Mouse (Mus musculus) intestine, embryonic 14.5 days (tissue): Measurements from ENCODE around the gene Cadm2. TPM values are rescaled to one million over a fixed set of nuclear protein-coding genes. Genes with fewer than 3 reads are reported as not detected.

Experiments used
- ATAC-seq: fragments of 200-750 bp; cut with Nextera tagmentation; replicated peaks from 2 replicates; pipeline ENCODE4 v1.8.0; 2017; ENCODE audit warnings: low read depth, moderate number of reproducible peaks, moderate TSS enrichment, moderate library complexity; ENCODE audit not compliant: low FRiP score, low TSS enrichment
- DNase-seq: peaks from one replicate; pipeline ENCODE4 v3.0.0-alpha.2; 2018; ENCODE audit warnings: low spot score
- H3K27ac ChIP-seq: fragments of 300-500 bp; sonication (generic); 2 replicates; pipeline ENCODE4 v1.5.1; 2014; ENCODE audit warnings: low read depth, mild to moderate bottlenecking, control low read depth
- H3K27me3 ChIP-seq: fragments of 300-500 bp; sonication (generic); replicated peaks from 2 replicates; pipeline ENCODE4 v1.6.1; 2014; ENCODE audit warnings: low read length, control low read depth; ENCODE audit not compliant: control insufficient read depth, insufficient read depth
- H3K36me3 ChIP-seq: fragments of 300-500 bp; sonication (generic); 2 replicates; pipeline ENCODE4 v1.6.1; 2014; ENCODE audit warnings: low read length, control low read depth; ENCODE audit not compliant: control insufficient read depth, insufficient read depth
- H3K4me1 ChIP-seq: fragments of 300-500 bp; sonication (generic); replicated peaks from 2 replicates; pipeline ENCODE4 v1.6.1; 2014; ENCODE audit warnings: low read length, control low read depth, mixed read lengths; ENCODE audit not compliant: control insufficient read depth, insufficient read depth
- H3K4me2 ChIP-seq: fragments of 300-500 bp; sonication (generic); 2 replicates; pipeline ENCODE4 v1.6.1; 2014; ENCODE audit warnings: low read length
- H3K4me3 ChIP-seq: fragments of 300-500 bp; sonication (generic); 2 replicates; pipeline ENCODE4 v1.5.1; 2014; ENCODE audit warnings: low read depth, low read length, control low read depth, mixed read lengths
- H3K9ac ChIP-seq: fragments of 300-500 bp; sonication (generic); 2 replicates; pipeline ENCODE4 v1.6.1; 2014; ENCODE audit warnings: mild to moderate bottlenecking, low read length
- H3K9me3 ChIP-seq: fragments of 300-500 bp; sonication (generic); 2 replicates; pipeline ENCODE4 v1.6.1; 2016; ENCODE audit warnings: low read length, control low read depth; ENCODE audit not compliant: control insufficient read depth
- WGBS: fragments of 180-500 bp; shearing (Covaris S2); extraction: QIAGEN DNeasy Blood & Tissue Kit; methylation state at CpG from one replicate; pipeline ENCODE4 v1.1.7; 2014; 5-methylcytosine and 5-hydroxymethylcytosine counted together
- polyA plus RNA-seq: library from polyadenylated mRNA; unstranded; fragments of >200 nt; fragmentation: Nextera tagmentation; extraction: Ambion mirVana; gene quantifications from 2 replicates; pipeline ENCODE4 v1.2.1, GENCODE M21; 2014

Gene Cadm2
- polyA plus RNA-seq, 1 experiment from 2014 or later: 0.91 TPM

DNA sequence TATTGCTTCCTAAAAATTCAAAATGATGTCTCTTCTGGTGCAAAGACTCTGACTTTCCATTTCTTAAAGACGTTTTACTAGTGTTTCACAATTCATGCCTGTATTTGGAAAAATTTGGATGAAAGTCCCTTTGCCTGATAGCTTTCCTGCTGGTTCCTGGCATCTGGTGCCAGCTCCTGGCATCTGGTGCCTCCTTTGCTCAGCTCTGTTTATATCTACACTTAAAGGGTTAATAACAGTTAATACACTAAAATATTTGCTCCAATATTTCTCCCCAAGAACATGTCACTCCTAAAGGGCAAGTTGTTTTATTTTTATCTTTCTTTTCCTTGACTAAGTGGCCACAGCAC, 969.7 kb downstream of the Cadm2 start:
- 79% methylated on average over 1 of the region's 1 CpGs for WGBS
- Histone ChIP-seq H3K36me3 (no peaks in the 10 kb centered on the region), H3K4me1 (no peaks in the 10 kb centered on the region), H3K4me3 (no peak overlapping the region), H3K9ac (no peak overlapping the region), H3K9me3 (no peaks in the 10 kb centered on the region), H3K4me2 (no peak overlapping the region), H3K27me3 (no peaks in the 10 kb centered on the region), H3K27ac (no peak overlapping the region)
- no peak for DNase-seq
- ATAC-seq: no peak

DNA sequence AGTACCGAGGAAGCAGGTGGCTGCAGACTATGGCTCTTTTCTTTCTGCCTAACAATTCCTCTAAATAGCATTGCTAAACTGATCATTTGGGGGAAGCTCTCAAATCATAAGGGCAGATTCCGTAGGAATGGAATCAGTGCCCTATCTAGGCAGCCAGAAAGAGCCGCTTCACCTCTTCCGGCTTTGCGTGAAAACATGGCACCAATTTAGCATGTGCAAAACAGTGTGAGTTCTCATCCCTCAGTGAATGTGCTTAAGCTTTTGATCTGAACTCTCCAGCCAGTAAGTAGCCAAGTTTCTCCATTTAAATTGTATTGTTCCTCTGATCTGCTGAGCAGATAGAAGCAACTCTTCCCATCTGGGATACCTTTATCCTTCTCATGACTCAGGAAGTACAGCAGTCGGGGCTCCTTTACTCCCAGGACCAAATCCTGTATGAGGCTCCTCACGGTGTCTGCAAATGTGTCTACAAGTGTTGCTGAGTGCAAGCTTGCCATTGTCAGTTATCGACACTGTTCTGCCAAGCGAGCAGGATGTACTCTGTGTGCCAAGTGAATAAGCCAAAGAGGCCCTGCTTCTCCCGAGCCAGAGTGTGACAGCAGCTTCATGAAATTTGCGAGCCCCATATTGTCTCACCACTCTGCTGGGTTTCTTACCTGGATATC, 970.2 kb downstream of the Cadm2 start:
- Histone ChIP-seq H3K9me3 (no peaks in the 10 kb centered on the region), H3K9ac (no peak overlapping the region), H3K27me3 (no peaks in the 10 kb centered on the region), H3K27ac (no peak overlapping the region), H3K4me3 (no peak overlapping the region), H3K36me3 (no peaks in the 10 kb centered on the region), H3K4me1 (no peaks in the 10 kb centered on the region), H3K4me2 (no peak overlapping the region)
- 88% methylated on average over 11 of the region's 11 CpGs for WGBS
- ATAC-seq (no peak), DNase-seq (no peak)

DNA sequence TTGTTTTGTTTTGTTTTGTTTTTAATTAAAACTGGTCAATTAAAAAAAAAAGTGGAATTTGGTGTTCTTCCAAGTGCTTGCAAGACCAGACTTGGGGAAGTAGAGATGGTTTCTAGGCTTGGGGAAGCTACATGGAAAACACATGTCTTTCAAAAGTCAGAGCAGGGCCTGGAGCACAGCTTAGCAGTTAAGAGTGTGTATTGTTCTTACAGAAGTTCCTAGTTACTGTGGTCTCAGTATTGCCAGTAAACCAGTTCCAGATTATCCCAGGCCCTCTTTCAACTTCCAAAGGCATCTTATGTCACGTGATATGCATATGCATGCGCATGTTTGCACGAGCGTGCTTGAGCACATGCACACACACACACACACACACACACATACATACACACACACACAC, 972.9 kb downstream of the Cadm2 start:
- no peak overlapping the region for H3K27ac ChIP-seq
- H3K9ac ChIP-seq: no peak overlapping the region
- H3K4me3 ChIP-seq: no peak overlapping the region
- no peaks in the 10 kb centered on the region for H3K4me1 ChIP-seq
- no peaks in the 10 kb centered on the region for H3K36me3 ChIP-seq
- ATAC-seq (no peak), DNase-seq (no peak)
- WGBS: 94% methylated on average over 4 of the region's 4 CpGs
- no peaks in the 10 kb centered on the region for H3K27me3 ChIP-seq
- H3K9me3 ChIP-seq: no peaks in the 10 kb centered on the region
- no peak overlapping the region for H3K4me2 ChIP-seq

DNA sequence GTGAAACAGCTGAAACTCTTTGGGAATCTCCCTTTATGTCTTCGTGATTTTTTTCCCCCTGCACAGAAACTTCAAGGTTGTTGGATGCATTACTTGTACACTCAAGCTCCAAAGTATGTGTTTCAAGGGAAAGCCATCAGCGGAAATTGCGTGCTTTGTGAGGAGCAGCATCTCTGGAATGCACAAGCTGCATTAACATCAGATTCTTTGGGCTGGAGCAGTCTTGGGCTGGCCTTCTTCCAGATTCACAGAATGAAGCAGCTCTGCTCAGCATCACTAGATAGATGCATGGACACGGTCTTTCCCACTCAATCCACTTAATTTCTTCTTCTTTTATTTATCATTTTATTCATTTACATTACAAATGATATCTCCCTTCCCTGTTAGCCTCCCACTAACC, 977.1 kb downstream of the Cadm2 start:
- Histone ChIP-seq H3K27me3 (no peaks in the 10 kb centered on the region), H3K9ac (no peak overlapping the region), H3K4me3 (no peak overlapping the region), H3K4me2 (no peak overlapping the region), H3K9me3 (no peaks in the 10 kb centered on the region), H3K4me1 (no peaks in the 10 kb centered on the region), H3K36me3 (no peaks in the 10 kb centered on the region), H3K27ac (no peak overlapping the region)
- DNase-seq: no peak
- 51% methylated on average over 4 of the region's 4 CpGs for WGBS
- ATAC-seq: no peak

DNA sequence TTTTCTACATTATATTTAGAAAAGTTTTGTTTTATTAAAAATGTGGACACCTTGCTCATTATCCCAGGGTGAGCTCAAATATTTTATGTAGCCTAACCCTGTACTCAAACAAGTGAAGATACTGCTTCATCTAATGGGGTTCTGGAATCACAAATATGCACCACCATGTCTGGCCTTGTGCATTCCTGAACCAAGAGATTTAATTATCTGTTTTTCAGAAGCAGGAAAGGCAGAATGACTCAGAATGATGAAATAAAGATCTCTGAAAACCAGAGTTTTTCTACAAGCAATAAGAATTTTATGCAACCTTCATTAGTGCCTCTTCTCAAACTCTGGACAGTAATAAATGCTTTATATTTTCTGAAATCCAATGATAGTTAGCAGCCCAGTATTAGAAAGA, 993.2 kb downstream of the Cadm2 start:
- H3K4me2 ChIP-seq: no peak overlapping the region
- DNase-seq (no peak), ATAC-seq (no peak)
- no peaks in the 10 kb centered on the region for H3K4me1 ChIP-seq
- H3K36me3 ChIP-seq: no peaks in the 10 kb centered on the region
- no peaks in the 10 kb centered on the region for H3K27me3 ChIP-seq
- no peak overlapping the region for H3K27ac ChIP-seq
- no peak overlapping the region for H3K9ac ChIP-seq
- no peaks in the 10 kb centered on the region for H3K9me3 ChIP-seq
- no peak overlapping the region for H3K4me3 ChIP-seq

DNA sequence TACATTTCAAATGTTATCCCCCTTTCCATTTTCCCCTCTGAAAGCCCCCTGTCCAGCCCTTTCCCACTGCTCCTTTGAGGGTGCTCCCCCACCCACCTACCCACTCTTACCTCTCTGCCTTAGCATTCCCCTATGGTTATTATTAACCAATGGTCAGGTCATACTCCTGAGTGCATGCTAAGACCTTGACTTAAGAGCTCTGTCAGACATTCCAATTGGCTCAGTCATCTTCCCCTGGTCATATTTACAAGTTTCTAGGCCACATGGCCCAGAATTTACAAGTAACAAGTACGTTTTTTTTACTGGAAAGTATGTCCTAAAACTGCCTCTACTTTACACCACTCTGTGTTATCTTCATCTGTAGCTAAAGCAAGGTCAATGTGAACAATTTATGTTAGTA, 998.3 kb downstream of the Cadm2 start:
- H3K36me3 ChIP-seq: no peaks in the 10 kb centered on the region
- H3K27me3 ChIP-seq: no peaks in the 10 kb centered on the region
- WGBS: 41% methylated on average over 1 of the region's 1 CpGs
- ATAC-seq (no peak), DNase-seq (no peak)
- no peak overlapping the region for H3K4me2 ChIP-seq
- no peak overlapping the region for H3K4me3 ChIP-seq
- no peak overlapping the region for H3K27ac ChIP-seq
- no peaks in the 10 kb centered on the region for H3K4me1 ChIP-seq
- H3K9ac ChIP-seq: no peak overlapping the region
- H3K9me3 ChIP-seq: no peaks in the 10 kb centered on the region

DNA sequence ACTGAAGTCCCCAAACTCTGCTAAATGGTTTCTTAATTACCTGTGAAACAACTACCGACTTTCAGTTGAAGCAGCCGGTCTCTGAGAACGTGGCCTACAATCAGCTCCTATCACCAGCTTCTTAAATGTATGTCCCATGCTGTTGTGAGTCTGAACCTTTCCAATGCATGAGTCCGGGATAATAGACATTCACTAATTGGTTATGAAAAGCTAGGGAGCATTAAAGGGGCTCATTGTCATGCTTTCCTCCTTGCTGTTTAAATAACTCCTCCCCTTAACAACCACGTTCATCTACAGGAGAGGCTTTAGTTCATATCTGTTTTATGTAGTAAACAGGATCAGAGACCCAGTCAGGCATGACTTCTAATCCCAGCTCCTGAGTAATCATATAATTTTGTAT, 1008.1 kb downstream of the Cadm2 start:
- Histone ChIP-seq H3K36me3 (no peaks in the 10 kb centered on the region), H3K9ac (no peak overlapping the region), H3K4me2 (no peak overlapping the region), H3K27me3 (no peaks in the 10 kb centered on the region), H3K27ac (no peak overlapping the region), H3K9me3 (no peaks in the 10 kb centered on the region), H3K4me3 (no peak overlapping the region), H3K4me1 (no peaks in the 10 kb centered on the region)
- 83% methylated on average over 5 of the region's 5 CpGs for WGBS
- no peak for DNase-seq
- no peak for ATAC-seq
